Mouse (Mus musculus): Measurements from ENCODE around the gene Cog4.

DNA sequence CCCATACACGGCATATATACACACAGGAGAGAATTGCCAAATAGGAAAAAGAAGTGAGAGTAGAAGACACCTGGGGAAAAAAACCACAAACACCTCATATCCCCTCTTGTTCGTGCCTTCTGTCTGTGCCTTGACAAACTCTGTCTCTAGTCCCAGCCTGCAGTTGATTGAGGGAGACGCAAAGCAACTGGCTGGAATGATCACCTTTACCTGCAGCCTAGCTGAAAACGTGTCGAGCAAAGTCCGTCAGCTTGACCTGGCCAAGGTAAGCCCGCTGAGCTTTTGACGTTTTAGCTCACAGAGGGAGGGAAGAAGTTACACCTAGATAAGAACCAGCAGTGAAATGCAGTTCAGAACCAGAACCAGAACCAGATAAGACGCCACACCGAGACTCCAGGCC lies 4.8 kb downstream of the Cog4 start:
- TF ChIP-seq POLR2A (IDR thresholded peaks at IDR 0.05; ENCODE audit: extremely low read depth, insufficient read depth, low read length) = no peak
- TF ChIP-seq CTCF (IDR thresholded peaks at IDR 0.05; ENCODE audit: low read depth, low read length) = no peak

Data from liver, adult 2 months (tissue).